Mouse (Mus musculus): Measurements from ENCODE around the gene Cdyl. TPM values are rescaled to one million over a fixed set of nuclear protein-coding genes. Genes with fewer than 3 reads are reported as not detected.
A peak's percentile ranks its signal among the peaks of the same experiment; 100 is the strongest.

Gene Cdyl
- polyA plus RNA-seq, 2 experiments, result 7.9 to 10.4 TPM

DNA sequence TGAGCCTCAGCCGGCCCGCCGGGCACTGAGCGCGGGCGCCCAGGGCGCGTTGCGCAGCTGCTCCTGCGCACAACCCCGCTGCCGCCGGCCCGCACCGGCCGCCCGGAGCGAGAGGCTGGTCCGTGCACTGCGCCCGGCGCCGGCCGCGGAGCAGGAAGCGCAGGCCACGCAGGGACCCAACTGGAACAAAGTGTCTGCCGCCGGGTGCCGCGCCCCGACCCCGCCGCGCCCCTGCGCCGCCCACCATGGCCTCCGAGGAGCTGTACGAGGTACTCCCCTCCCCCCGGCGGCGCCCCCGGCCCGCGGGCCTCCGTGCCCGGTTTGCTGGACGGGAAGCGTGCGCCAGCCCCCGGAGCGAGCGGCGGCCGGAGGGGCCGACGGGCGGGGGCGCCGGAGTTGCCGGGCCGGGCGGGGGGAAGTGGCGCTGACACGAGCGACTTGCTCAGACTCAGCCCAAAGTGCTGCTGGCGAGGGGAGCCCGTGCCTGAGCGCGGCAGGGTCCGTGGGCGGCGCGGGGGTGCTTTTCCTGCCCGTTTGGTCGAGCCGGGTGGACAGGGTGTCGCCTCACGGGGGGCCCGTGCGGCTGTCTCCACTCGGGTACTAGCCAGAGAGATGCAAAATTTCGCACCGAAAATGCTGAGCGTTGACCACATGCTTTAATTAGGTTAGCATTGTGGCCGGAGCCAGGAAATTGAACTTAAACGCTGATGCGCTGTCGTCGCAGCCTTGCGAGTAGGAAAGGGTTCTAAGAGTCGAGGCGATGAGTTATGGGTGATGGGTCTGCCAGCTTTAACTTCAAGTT is 82.2 kb downstream of the Cdyl start:
- H3K9ac ChIP-seq (replicated peaks), result peak overlapping the region; percentile 98
- peak overlapping the region; percentile 81 for H3K27ac ChIP-seq
- DNase-seq (ENCODE audit: low read depth in 3 of 3, low spot score in 3 of 3) (no peak), ATAC-seq (ENCODE audit: insufficient read depth) (peak; percentile 64)
- peak overlapping the region; percentile 93 to 99 for H3K4me3 ChIP-seq (ENCODE audit: insufficient read depth in 1 of 2, low read depth in 2 of 2, low read length in 2 of 2)
- peak overlapping the region; percentile 80 for H3K4me2 ChIP-seq (ENCODE audit: low read depth)
- H3K27me3 ChIP-seq (ENCODE audit: control insufficient read depth, insufficient read depth, low read length), result no peaks in the 10 kb centered on the region
- no peaks in the 10 kb centered on the region for H3K9me3 ChIP-seq (ENCODE audit: control insufficient read depth, low read length)
- peaks cover 15 to 30% of the 10 kb centered on the region in 2 experiments for H3K4me1 ChIP-seq (replicated peaks; ENCODE audit: control insufficient read depth in 2 of 2, insufficient read depth in 2 of 2, low read length in 1 of 2)
- no peak for TF ChIP-seq EP300 (IDR thresholded peaks at IDR 0.05; ENCODE audit: low read depth)
- TF ChIP-seq CTCF (IDR thresholded peaks at IDR 0.05; ENCODE audit: low read depth), result no peak
- H3K36me3 ChIP-seq (replicated peaks; ENCODE audit: control insufficient read depth, insufficient read depth, low read depth), result no peaks in the 10 kb centered on the region
- WGBS (ENCODE audit: insufficient replicate concordance), result under 1% methylated on average over 90 of the region's 93 CpGs

DNA sequence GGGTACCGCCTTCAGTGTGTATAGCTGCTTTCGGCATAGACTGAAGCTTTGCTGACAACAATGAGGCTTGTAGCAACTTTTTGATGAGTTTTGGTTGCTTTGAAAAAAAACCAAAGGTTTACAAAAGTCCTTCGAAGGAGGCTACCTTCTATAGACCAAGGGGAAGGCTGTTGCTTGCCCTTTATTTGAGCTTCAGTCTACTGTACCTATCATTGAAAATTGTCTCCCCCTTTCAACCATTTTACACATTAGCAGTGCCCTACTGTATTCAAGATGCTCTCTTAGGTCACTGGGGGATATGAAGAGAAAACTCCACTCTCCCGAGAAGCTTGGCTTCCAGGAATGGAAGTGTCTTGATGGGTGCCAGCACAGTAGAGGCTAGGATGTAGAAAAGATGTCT is 83.1 kb downstream of the Cdyl start:
- no peaks in the 10 kb centered on the region for H3K27me3 ChIP-seq (ENCODE audit: control insufficient read depth, insufficient read depth, low read length)
- TF ChIP-seq CTCF (IDR thresholded peaks at IDR 0.05; ENCODE audit: low read depth) (no peak), EP300 (IDR thresholded peaks at IDR 0.05; ENCODE audit: low read depth) (no peak)
- H3K4me2 ChIP-seq (ENCODE audit: low read depth), result peak overlapping the region; percentile 80
- H3K4me1 ChIP-seq (replicated peaks; ENCODE audit: control insufficient read depth in 2 of 2, insufficient read depth in 2 of 2, low read length in 1 of 2), result peaks cover 15 to 30% of the 10 kb centered on the region in 2 experiments
- H3K4me3 ChIP-seq (ENCODE audit: insufficient read depth in 1 of 2, low read depth in 2 of 2, low read length in 2 of 2), result peak overlapping the region; percentile 93 to 99
- peak overlapping the region; percentile 98 for H3K9ac ChIP-seq (replicated peaks)
- WGBS (ENCODE audit: insufficient replicate concordance), result 28% methylated on average over 4 of the region's 4 CpGs
- DNase-seq (ENCODE audit: low read depth in 3 of 3, low spot score in 3 of 3) (no peak), ATAC-seq (ENCODE audit: insufficient read depth) (no peak)
- H3K27ac ChIP-seq, result peak overlapping the region; percentile 81
- H3K36me3 ChIP-seq (replicated peaks; ENCODE audit: control insufficient read depth, insufficient read depth, low read depth), result no peaks in the 10 kb centered on the region
- H3K9me3 ChIP-seq (ENCODE audit: control insufficient read depth, low read length), result no peaks in the 10 kb centered on the region

DNA sequence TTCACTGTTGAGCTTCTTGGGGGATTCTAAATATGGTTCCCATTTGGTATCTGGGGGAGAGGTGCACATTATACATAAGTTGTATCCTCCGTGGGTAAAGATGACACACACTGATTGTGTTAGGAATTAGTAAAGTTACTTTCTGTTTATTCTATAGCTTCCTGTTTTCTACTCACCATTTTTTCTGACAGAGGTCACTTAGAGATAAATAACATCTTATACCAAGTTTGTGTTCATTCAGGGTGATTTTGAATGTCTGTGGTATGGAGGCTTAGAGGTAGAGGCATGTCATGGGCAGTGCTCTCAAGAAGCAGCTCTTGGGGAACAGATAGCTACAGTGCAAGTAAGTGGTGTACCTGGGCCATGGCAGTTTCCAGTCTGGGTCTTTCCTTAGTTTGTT is 83.6 kb downstream of the Cdyl start:
- H3K27ac ChIP-seq, result peak overlapping the region; percentile 81
- H3K4me1 ChIP-seq (replicated peaks; ENCODE audit: control insufficient read depth in 2 of 2, insufficient read depth in 2 of 2, low read length in 1 of 2), result peaks cover 15 to 30% of the 10 kb centered on the region in 2 experiments
- no peaks in the 10 kb centered on the region for H3K9me3 ChIP-seq (ENCODE audit: control insufficient read depth, low read length)
- 16% methylated on average over 1 of the region's 1 CpGs for WGBS (ENCODE audit: insufficient replicate concordance)
- no peak for ATAC-seq (ENCODE audit: insufficient read depth)
- H3K36me3 ChIP-seq (replicated peaks; ENCODE audit: control insufficient read depth, insufficient read depth, low read depth), result no peaks in the 10 kb centered on the region
- H3K9ac ChIP-seq (replicated peaks), result peak overlapping the region; percentile 98
- no peak for DNase-seq (ENCODE audit: low read depth in 3 of 3, low spot score in 3 of 3)
- peak overlapping the region; percentile 80 for H3K4me2 ChIP-seq (ENCODE audit: low read depth)
- H3K4me3 ChIP-seq (ENCODE audit: insufficient read depth in 1 of 2, low read depth in 2 of 2, low read length in 2 of 2), result peak overlapping the region; percentile 93 to 99
- TF ChIP-seq CTCF (IDR thresholded peaks at IDR 0.05; ENCODE audit: low read depth), result no peak
- TF ChIP-seq EP300 (IDR thresholded peaks at IDR 0.05; ENCODE audit: low read depth), result no peak
- no peaks in the 10 kb centered on the region for H3K27me3 ChIP-seq (ENCODE audit: control insufficient read depth, insufficient read depth, low read length)

DNA sequence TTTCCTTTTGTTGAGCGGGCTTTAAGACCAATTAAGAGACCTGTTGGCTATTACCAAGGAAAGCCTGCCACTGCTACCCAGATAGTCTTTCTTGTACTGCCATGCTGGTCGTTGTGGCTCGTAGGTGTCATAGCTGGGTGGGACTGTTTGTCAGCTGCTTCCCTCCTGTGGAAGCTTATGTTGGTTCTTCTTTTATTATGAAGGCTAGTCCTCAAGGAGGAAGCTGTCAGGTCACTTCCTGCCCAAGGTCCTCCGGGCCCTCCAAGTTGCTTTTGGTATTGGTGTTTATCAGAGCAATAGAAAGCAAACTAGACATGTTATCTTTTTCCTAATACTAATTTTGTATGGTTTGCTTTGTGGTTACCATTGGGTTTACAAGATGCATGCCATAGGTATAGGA is 89.6 kb downstream of the Cdyl start:
- peaks cover 33 to 43% of the 10 kb centered on the region in 2 experiments for H3K4me1 ChIP-seq (replicated peaks; ENCODE audit: control insufficient read depth in 2 of 2, insufficient read depth in 2 of 2, low read length in 1 of 2)
- H3K4me2 ChIP-seq (ENCODE audit: low read depth), result no peak overlapping the region; the same call in 1 of the 2 replicates
- no peaks in the 10 kb centered on the region for H3K36me3 ChIP-seq (replicated peaks; ENCODE audit: control insufficient read depth, insufficient read depth, low read depth)

DNA sequence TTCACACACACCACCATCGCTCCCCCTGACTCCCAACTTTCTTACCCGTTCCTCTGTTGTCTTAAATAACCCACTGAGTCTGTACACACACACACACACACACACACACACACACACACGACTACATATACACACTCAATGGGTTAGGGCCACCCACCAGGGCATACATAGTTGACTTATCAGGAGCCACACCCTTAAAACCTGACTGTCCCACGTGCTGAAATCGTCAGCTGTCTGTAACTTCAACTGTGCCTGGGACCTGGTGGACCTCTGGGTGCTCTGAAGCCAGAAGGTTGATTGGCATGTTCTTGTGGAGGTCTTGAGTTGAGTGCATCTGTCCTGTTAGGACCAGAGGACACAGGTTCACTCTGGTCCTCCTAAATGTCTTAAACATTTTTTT is 90.0 kb downstream of the Cdyl start:
- ATAC-seq (ENCODE audit: insufficient read depth) (peak; percentile 63), DNase-seq (ENCODE audit: low read depth in 3 of 3, low spot score in 3 of 3) (no peak)
- no peak for TF ChIP-seq CTCF (IDR thresholded peaks at IDR 0.05; ENCODE audit: low read depth)
- no peak for TF ChIP-seq EP300 (IDR thresholded peaks at IDR 0.05; ENCODE audit: low read depth)
- peaks cover 38 to 45% of the 10 kb centered on the region in 2 experiments for H3K4me1 ChIP-seq (replicated peaks; ENCODE audit: control insufficient read depth in 2 of 2, insufficient read depth in 2 of 2, low read length in 1 of 2)
- no peak overlapping the region for H3K9ac ChIP-seq (replicated peaks)
- 39% methylated on average over 5 of the region's 5 CpGs for WGBS (ENCODE audit: insufficient replicate concordance)
- no peaks in the 10 kb centered on the region for H3K27me3 ChIP-seq (ENCODE audit: control insufficient read depth, insufficient read depth, low read length)
- H3K27ac ChIP-seq, result no peak overlapping the region
- no peaks in the 10 kb centered on the region for H3K36me3 ChIP-seq (replicated peaks; ENCODE audit: control insufficient read depth, insufficient read depth, low read depth)
- no peak overlapping the region for H3K4me3 ChIP-seq (ENCODE audit: insufficient read depth in 1 of 2, low read depth in 2 of 2, low read length in 2 of 2)
- no peaks in the 10 kb centered on the region for H3K9me3 ChIP-seq (ENCODE audit: control insufficient read depth, low read length)
- no peak overlapping the region; the same call in 1 of the 2 replicates for H3K4me2 ChIP-seq (ENCODE audit: low read depth)

More for the DNA sequence above, 89.6 kb downstream of the Cdyl start:
- no peak for ATAC-seq (ENCODE audit: insufficient read depth)
- WGBS (ENCODE audit: insufficient replicate concordance), result 28% methylated on average over 4 of the region's 4 CpGs
- TF ChIP-seq EP300 (IDR thresholded peaks at IDR 0.05; ENCODE audit: low read depth), result no peak
- no peak for TF ChIP-seq CTCF (IDR thresholded peaks at IDR 0.05; ENCODE audit: low read depth)
- H3K9me3 ChIP-seq (ENCODE audit: control insufficient read depth, low read length), result no peaks in the 10 kb centered on the region
- no peak overlapping the region for H3K27ac ChIP-seq
- H3K27me3 ChIP-seq (ENCODE audit: control insufficient read depth, insufficient read depth, low read length), result no peaks in the 10 kb centered on the region
- no peak overlapping the region for H3K4me3 ChIP-seq (ENCODE audit: insufficient read depth in 1 of 2, low read depth in 2 of 2, low read length in 2 of 2)
- DNase-seq (ENCODE audit: low read depth in 3 of 3, low spot score in 3 of 3), result no peak
- H3K9ac ChIP-seq (replicated peaks), result no peak overlapping the region
